Mouse (Mus musculus): Measurements from ENCODE around the gene Sik3. TPM values are rescaled to one million over a fixed set of nuclear protein-coding genes. Genes with fewer than 3 reads are reported as not detected.
"Not testable (repeated sequence)": the region's sequence is repeated elsewhere in the genome, so short reads cannot be mapped to it uniquely, and the experiment has no call there.

The Sik3 gene
- polyA plus RNA-seq, 2 experiments from 2014 or later, result 7.9 to 10.4 TPM

DNA sequence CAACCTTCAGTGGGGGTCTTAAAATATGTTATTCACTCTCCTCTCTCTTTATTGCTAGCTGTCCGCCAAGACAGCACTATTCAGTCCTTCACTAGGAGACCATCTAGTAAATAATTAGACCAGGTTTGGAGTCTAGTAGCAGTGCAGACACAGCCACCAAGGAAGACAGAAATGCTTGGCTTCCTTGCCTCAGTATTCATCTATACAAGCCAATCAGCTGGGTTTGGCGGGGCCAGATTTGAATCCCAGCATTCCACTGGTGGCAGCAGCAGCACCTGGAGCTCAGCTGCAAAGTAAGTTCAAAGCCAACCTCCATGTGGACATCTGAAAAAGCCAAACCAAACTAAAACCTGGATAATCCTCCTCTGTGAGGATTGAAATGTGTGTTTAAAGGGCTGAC, 47.6 kb downstream of the Sik3 start:
- no peak for ATAC-seq

DNA sequence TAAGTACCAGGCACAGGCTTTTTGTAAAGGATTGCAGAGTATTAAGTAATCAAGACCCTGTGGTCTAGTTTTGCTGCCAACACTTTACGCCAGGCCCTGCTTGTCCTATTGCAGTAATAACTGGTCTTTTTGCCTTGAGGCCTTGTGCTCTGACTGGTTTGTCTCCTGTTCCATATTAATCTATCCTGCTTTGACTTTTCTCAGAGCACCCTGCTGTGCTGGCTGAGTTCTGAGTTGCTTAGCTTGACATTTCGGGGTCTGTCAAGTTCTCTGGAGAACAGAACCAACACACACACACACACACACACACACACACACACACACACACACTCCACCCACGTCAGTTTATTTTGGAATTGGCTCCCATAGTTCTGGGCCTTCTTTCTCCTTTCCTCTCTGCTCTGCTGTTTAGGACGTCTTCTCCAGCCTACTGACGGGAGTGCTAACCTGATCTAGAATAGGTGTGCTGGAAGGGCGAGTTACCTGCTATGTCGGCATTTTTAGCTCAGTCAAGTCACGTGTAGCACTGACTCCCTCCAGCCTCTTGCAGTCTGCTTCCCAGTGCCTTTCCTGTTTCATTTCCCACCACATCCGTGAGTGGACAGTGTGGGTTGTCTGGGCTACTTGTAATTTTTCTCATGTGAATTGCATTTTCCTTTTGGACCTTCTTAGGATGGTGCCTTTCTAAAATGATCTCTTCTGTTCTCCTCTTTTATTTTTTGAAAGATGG, 49.2 kb downstream of the Sik3 start:
- no peak for ATAC-seq

DNA sequence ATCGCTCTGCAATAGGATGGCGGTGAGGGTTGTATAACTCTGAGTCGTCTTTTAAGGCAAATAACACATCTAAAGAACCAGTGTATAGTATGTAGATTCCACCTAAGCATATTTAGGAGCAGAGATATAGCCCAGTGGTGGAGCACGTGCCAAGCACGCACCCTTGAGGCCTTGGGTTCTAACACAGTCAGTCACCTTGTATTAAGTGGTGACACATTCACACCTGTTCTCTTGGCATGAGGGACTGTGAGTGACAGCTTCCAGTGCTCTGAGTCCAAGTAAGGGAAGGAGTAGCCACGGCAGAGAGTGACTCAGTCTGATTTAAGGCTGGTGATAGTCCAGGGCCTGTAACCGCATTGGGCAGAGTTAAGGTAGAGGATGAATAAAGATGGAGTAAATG, 51.7 kb downstream of the Sik3 start:
- ATAC-seq, result no peak

DNA sequence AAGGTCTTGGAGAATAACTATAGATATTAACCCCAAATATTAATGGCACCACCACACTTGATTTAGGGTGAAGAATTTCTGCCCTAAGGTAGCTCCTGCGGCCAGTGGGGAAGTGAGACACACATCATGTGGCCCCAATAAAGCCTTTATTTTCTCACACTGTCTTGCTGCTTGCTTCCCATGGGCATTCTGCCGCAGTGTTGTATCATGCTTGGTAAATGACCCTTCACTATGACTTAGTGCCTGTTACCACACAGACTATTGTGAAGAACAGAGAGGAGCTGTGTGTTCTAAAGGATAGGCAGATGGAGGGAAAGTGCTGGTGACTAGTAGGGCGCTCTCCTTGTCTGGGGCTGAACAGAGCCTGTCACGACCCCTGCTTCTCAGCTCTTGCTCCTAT, 54.1 kb downstream of the Sik3 start:
- ATAC-seq, result no peak

DNA sequence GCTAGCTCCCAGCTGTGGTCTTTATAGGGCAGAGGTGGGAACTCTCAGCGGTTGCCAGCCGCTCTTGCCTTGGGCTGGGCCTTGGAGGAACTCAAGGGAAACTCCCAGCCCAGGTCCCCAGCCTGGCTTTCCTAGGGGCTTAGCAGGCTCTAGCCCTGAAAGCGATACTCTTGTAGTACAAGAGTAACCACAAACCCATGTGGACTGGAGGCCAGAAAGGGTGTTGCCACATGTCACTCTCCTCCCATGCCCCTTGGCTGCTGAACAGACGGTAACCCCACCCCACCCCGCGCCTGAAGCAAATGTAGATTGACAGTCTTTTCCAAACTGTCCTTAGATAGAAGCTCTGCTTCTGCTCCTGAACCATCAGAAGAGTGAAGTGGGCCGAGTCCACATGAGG, 55.1 kb downstream of the Sik3 start:
- no peak for ATAC-seq

DNA sequence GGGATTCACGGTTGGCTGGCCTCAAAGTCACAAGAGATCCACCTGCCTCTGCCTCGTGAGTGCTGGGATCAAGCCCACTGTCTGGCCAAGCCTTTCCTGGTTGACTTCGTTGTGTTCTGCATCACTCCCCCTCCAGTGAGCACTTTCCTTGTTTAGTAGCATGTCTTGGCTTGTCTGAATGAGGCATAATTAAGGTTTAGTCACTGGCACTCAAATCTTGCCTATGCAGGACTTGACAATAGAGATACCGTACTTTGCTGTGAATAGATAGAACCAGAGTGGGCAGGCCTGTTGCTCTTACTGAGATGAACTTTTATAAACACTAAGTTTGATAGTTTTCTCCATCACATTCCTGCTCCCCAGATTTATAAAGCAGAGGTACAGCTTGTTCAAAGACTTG, 56.4 kb downstream of the Sik3 start:
- ATAC-seq, result no peak

DNA sequence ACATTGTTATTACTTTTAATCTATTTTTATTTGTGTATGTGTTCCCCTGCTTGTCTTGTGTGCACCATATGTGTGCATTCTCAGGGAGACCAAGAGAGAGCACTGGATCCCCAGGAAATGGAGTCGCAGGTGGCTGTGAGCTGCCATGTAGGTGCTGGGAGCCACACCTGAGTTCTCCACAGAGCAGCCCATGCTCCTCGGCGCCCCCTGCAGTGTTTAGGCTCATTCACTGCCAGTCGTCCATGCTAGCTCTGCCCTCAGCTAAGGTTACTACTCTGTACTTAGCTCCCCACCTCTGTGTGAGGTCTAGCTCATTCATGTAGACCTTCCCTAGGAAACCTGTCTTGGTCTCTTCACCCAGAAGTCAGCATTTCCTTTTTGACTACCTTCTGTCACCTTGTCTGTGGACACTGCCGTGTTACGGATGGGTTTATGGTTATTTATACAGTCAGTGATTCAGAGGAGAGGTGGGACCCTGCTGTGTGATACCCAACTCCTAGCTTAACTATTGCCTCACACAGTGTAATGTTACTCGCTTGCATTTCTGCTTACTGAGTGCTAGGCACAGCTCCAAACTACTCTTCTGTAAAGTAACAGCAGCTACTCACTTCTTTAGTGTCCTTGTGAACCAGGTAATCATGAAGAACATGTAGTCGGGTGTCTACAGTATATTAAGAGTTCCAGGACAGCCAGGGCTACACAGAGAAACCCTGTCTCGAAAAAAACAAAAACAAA, 59.6 kb downstream of the Sik3 start:
- ATAC-seq, result no peak

DNA sequence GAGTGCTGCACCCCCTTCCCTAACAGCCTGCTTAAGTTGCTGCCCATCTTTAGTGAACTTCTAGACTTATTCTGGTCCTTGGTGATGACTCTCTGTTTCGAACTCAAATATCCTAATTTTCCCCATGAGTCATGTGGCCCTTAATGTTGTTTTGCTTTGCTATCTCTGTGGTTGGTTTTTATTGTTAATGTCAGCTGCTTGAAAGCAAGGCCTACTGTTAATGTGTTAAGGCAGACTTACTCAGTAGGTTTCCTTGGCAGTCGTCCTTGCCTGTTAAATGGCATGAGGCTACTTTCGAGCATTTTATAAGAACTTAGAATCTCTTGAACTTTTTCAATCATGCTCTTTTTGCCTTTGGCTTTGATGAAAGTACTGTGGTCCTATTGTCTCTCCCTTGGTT, 60.8 kb downstream of the Sik3 start:
- peak; percentile 6 for ATAC-seq

DNA sequence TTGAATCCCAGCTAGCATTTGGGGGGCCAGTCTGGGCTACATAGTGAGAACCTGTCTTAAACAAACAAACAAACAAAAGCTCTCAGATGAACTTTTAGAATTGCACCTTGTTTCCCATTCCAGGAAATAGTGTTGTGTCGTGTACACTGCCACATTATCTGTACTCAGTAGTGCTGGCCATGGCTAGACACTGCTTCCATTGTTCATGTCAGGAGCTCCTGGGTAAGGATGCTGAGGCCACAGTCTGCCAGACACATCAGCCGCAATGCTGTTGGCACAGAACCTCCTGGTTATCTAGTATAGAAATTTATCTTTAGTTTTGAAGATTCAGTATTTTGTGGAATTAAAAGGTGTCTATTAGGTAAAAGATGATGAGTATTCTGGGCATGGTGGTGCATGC, 63.0 kb downstream of the Sik3 start:
- ATAC-seq, result no peak

DNA sequence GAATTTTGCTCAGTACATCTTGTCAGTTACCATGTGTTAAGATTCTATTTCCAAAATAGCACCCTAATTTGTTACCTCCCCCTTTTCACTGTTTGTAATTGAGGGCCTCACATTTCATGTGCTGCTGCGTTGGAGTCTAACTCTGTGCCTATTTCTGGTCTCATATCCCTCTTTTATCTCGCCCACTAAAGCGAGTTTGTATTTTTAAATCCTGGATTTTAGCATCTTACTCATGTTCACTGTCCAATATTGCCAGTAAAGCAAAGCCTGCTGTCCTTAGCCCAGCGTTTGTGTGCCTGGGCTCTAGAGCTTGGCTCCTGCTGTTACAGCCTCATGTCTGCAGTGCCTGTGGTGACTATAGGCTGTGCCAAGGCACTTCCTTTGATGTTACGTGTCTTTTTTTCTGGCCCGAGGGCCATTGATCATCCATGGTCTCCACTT, 69.8 kb downstream of the Sik3 start:
- ATAC-seq, result no peak

DNA sequence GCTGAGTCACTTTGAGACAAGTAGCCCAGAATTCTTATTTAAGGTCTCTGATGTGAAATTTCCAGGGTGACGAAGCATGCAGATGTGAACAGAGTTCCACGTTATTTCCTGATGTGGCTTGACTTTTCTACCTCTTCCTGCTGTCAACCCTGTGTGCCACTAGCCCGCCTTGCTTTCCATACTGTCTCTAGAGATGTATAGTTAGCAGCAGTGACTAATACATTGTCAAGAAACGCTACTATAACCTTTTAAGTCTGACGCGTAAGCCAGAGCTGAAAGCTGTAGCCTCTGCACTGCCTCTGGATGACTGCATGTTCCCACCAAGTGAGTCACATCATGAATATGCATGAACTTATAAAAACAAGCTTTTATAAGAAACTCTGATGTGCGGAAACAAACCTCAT, 70.9 kb downstream of the Sik3 start:
- peak; percentile 81 for ATAC-seq

DNA sequence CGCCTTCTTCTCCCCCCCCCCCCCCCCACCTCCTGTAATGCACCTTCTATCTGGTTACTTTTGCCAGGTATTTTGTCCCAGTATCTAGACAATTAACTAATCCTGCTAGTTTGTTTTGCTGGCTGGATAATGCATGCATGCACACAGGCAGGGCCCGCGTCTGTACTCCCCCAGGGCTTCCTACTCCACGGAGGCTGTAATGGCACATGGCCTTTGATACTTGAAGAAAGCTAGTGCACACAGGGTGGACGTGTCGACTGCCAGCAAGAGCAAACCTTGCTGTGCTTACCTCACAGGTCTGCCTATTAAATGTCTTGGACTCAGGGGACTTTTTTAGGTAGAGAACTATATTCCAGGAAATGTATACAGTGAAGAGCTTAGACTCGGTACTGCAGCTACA, 73.3 kb downstream of the Sik3 start:
- no peak for ATAC-seq

DNA sequence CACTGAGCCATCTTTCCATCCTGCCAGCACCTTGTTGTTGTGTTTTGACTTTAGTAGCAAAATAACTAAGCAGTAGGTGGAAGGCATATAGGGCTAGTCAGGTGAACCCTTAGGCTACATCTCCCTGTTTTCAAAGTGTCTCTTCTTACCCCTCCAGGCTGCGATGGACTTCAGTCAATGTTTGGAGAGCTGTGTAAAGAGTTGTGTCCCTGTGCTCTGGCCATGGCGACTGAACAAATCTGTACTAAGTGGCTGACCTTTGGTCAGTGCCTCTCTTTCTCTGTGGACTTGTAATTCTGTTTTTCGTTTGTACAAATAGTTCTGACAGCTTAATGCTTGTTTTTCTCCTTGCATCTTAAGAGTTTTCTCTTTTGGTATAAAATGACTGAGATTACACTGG, 74.2 kb downstream of the Sik3 start:
- no peak for ATAC-seq

DNA sequence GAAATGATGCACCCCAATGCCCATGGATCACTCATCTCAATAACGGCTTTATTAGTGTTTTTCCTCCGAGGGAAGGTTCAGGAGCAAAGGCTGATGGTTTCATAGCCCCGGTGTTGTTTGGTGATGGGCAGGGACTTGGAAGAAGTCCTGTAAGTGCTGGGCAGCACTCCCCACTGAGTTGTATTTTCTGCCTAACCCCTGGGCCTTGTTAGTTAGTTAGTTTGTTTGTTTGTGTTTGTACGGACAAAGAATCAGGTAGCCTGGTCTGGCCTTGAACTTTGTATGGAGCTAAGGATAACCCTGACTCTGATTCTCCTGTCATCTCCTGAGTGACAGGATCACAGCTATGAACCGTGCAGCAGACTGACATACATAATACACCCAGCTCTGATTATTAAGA, 74.8 kb downstream of the Sik3 start:
- ATAC-seq, result no peak

DNA sequence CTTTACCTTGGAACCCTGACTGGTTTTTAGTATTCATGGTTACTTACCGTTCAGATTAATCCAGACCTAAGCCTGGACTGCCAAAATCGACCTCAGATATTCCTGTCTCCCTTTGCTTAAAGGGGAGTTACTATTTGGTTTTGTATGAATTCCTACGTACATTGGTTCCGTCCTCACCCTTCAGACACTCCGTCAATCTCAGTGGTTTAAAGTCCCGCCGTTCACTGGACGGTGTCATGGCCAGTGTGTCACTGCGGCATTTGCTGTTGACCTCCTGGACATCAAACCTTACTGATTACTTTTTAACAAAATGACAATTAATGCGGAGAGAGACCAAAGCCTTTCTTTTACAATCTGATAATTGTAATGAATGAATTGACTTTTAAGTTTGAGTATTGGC, 76.1 kb downstream of the Sik3 start:
- no peak for ATAC-seq

DNA sequence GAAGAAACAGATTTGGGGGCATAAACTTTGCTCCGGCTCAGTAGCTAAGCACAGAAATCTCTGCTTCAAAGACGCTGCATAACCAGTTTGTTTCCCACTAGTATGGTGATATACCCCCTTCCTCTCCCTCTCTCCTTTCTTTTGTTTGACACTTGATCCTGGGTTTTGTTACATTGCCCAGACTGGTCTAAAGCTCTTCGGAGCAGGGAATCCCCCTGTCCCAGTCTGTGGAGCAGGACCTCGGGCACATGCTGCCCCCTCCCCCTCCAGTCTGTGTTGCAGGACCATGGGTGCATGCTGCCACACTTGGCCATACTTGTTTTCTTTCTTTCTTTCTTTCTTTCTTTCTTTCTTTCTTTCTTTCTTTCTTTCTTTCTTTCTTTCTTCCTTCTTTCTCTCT, 77.4 kb downstream of the Sik3 start:
- ATAC-seq, result no peak

DNA sequence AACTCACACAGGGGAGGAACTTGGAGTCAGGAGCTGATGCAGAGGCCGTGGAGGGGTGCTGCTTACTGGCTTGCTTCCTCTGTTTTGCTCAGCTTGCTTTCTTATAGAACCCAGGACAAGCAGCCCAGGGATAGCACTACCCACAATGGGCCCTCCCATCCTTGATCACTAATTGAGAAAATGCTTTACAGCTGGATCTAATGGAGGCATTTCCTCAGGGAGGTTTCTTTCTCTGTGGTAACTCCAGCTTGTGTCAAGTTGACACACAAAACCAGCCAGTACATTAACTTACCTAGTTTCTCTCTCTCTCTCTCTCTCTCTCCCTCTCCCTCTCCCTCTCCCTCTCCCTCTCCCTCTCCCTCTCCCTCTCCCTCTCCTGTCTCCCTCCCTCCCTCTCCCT, 78.5 kb downstream of the Sik3 start:
- ATAC-seq, result not testable (repeated sequence)

DNA sequence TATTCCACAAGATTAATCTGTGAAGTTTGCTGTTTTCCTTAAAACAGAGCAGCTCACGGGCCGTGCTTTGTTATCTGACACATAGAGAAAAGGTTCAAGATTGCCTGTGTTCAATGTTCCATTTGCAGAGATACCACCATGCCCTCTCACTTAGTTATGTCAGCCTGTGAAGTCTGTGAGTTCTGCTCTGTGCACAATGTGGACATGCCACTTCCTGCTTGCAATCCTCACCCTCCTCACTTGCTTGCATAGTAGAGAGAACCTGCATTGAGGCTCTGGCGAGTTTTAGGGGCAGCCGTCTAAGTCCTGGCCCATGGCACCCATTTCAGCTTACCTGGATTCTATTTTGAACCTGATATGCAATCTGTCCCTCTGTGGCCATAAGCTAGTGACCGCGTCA, 80.0 kb downstream of the Sik3 start:
- ATAC-seq, result no peak

DNA sequence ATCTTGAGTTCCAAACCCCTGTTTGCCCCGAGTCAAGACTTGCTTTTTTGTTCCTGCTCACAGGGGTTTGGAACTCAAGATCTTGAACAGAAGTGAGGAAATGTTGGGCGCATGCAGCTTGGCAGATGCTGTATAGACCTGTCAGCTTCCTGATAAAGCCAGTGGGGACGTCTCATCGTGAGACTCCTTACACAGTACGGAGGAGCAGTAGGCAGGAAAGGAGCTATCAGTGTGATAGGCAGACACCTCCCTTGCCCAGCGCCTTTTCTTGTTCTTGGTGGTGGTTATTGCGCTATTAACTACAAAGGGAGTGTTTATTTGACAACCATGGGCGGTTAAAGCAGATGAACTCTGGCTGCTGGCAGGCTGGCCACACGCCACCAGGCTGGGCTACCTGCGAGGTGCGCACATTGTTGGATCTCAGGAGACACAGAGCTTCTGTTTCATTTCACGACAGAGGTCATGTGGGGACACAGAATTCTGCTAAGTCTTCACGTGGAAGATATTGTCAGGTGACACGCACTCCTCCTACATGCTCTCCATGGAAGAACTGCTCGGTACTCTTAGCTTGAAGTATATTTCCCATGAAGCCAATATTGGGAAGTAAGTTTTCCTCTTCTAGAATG, 85.9 kb downstream of the Sik3 start:
- no peak for ATAC-seq

DNA sequence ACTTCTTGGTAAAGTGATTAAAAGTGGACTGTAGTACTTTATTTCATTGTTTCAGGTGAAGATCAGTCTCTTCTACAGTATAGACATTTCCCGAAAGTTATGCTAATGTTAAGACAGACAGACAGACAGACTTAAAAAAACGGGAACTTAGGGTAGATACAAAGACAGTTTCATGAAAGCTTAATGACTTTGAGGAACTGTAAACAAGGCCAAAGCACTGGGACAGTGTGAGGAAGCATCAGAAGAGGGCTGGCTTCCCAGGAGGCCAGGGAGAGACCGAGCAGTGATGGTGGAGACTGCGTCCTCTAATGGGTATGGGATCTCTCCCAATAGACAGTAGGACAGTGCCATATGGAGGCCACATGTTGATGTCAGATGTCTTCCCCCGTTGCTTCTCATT, 86.5 kb downstream of the Sik3 start:
- no peak for ATAC-seq

DNA sequence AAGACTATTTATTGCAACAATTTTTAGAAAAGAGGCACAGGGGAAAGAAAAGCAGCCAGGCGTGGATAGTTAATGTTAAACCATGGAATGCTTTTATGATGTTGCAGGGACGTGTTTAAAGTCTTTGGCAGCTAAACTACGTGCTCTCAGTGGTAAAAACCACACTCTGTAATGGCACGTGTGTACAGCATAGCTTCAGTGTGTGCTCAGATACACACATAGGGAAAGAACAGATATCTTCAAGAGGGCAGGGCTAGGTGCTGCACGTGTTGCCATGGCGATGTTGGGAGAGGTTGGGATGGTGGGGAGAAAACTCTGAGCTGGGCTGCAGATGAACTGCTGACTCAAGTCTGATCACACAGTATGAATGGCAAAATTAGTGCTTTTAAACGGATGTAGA, 90.5 kb downstream of the Sik3 start:
- ATAC-seq, result no peak

DNA sequence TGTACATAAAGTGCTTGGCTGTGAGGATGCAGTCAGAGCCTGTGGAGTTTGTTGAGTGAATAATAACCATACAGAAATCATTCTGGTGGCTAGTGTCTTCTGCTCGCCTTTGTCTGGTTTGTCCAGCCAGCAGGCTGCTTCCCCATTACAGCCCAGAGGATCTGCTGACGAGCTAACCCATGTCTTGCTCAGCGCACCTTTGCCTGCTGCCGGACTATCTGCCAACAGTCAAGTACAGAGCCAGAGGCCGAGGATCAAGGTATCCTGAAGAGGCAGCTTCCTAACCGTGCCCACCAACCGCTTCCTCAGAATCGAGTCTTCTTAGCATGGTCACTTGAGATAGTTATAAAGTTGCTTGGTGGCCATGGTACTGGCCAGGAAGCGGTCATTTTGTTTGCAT, 93.5 kb downstream of the Sik3 start:
- no peak for ATAC-seq

DNA sequence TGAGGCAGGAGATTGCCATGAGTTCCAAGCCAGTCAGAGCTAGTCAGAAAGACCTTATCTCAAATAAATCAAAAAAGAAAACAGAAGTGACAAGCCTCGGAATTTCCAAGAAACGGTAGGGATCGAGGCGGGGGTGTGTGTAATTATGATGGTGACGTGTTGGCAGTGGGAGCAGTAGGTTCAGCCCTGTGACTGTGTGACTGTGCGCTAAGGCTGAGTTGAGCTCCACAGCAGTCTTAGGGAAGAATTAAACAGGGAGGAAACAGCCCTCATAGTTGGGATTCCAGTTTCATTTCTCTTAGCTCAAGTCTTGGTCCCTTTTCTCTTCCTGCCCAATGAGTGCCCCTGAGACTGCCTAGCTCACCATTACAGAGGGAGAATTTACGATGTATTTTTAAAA, 98.0 kb downstream of the Sik3 start:
- ATAC-seq, result no peak

DNA sequence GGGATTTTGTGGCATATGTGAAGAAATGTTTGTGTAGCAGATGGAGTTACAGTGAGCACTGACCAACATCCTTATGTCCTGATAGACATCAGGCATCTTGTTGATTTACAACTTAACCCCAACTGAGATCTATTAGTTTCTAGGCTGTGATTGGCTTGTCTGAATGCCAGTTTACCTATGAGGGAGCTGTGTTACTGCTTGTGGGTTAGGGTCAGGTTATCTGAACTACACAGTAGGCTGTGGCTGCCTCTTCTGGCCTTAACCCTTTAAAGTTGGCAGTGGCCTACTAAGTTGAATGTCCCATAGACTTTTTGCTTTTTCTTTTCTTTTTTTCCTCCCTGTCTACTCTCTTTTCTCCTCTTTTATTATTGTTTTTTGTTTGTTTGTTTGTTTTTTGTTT, 98.7 kb downstream of the Sik3 start:
- ATAC-seq, result no peak
